Mouse (Mus musculus) neural tube, embryonic 10.5 days (tissue): ENCODE measurements at regions not wholly inside any gene's neighbourhood (a gene's known extent, or its start where the extent isn't known, plus 50 kb on each side); places are given as distances from the start of the nearest gene placed in this dataset.

Source experiments
- DNase-seq: peaks from one replicate; pipeline ENCODE4 v3.0.0-alpha.2; 2017; ENCODE audit warnings: low spot score; ENCODE audit errors: extremely low spot score

- no peak for DNase-seq
Observed at GRCm38 (mm10) chr4:105555941-105556340, 233.7 kb upstream of the Gm12728 start.

- DNase-seq: no peak
Observed at GRCm38 (mm10) chr4:105557396-105557795, 232.3 kb upstream of the Gm12728 start.

- no peak for DNase-seq
Observed at GRCm38 (mm10) chr4:105560055-105560454, 229.6 kb upstream of the Gm12728 start.

- no peak for DNase-seq
Observed at GRCm38 (mm10) chr4:105560781-105561180, 228.9 kb upstream of the Gm12728 start.

- no peak for DNase-seq
Observed at GRCm38 (mm10) chr4:105561611-105562010, 228.1 kb upstream of the Gm12728 start.

- no peak for DNase-seq
Observed at GRCm38 (mm10) chr4:105565796-105566195, 223.9 kb upstream of the Gm12728 start.

- no peak for DNase-seq
Observed at GRCm38 (mm10) chr4:105566513-105567457, 222.9 kb upstream of the Gm12728 start.

GRCm38 (mm10) chr4:105569671-105570070 lies 220.0 kb upstream of the Gm12728 start:
- no peak for DNase-seq

- no peak for DNase-seq
Observed at GRCm38 (mm10) chr4:105575550-105575949, 214.1 kb upstream of the Gm12728 start.

- DNase-seq: no peak
Observed at GRCm38 (mm10) chr4:105580987-105581386, 208.7 kb upstream of the Gm12728 start.

- DNase-seq: no peak
Observed at GRCm38 (mm10) chr4:105584329-105584925, 205.2 kb upstream of the Gm12728 start.

GRCm38 (mm10) chr4:105603661-105604060 lies 186.0 kb upstream of the Gm12728 start:
- no peak for DNase-seq

GRCm38 (mm10) chr4:105604607-105605006 lies 185.1 kb upstream of the Gm12728 start:
- DNase-seq: no peak

- DNase-seq: no peak
Observed at GRCm38 (mm10) chr4:105606731-105607130, 182.9 kb upstream of the Gm12728 start.

GRCm38 (mm10) chr4:105610917-105611316 lies 178.8 kb upstream of the Gm12728 start:
- DNase-seq: no peak

GRCm38 (mm10) chr4:105614390-105614789 lies 175.3 kb upstream of the Gm12728 start:
- no peak for DNase-seq

GRCm38 (mm10) chr4:105626371-105627320 lies 163.0 kb upstream of the Gm12728 start:
- no peak for DNase-seq

- DNase-seq: no peak
Observed at GRCm38 (mm10) chr4:105629581-105629980, 160.1 kb upstream of the Gm12728 start.

GRCm38 (mm10) chr4:105630595-105631369 lies 158.9 kb upstream of the Gm12728 start:
- DNase-seq: no peak

- no peak for DNase-seq
Observed at GRCm38 (mm10) chr4:105632581-105633358, 156.9 kb upstream of the Gm12728 start.
